Mouse (Mus musculus): ENCODE measurements around the gene Kctd4.

Gene Kctd4

DNA sequence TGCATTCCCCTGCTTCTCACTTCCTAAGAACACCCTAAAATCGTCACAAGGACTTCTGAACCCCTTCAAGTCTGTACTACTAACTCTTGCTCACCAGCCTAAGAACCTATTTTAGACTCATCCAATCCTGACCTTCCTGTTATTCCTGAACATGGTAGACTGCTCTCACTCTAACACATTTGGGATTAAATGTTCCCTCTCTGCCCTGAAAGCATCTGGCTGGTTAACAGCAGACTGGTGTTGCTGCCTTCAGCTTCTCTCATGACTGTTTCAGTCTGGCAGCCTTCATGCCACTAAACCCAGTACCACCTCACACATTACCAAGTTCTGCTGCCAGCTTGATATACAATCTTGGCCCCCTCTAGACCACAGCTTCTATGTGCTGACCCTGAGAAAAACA lies 34.4 kb downstream of the Kctd4 start:
- DNase-seq (ENCODE audit: low read depth, low spot score): no peak

DNA sequence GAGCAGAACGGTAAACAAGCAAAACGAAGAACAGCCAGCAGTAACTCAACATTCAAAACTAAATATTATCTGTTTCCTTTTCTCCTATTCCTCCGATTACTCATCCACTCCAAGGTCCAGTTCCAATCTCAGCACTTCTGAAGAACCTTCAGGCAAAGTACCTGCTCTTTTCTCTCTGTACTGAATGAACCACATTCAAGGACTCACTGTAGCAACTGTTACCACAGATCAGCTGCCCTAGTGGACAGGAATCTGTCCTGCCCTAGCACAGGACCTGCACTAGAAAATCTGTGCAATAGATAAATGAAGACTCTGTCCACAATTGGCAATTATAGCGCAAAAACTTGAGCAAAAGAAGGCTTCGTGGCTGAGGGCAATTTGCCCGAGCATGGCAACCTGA lies 36.1 kb downstream of the Kctd4 start:
- DNase-seq (ENCODE audit: low read depth, low spot score): no peak

- no peak for DNase-seq (ENCODE audit: low read depth, low spot score)
Measured at GRCm38 (mm10) chr14:75992371-75992770, 37.6 kb downstream of the Kctd4 start.

DNA sequence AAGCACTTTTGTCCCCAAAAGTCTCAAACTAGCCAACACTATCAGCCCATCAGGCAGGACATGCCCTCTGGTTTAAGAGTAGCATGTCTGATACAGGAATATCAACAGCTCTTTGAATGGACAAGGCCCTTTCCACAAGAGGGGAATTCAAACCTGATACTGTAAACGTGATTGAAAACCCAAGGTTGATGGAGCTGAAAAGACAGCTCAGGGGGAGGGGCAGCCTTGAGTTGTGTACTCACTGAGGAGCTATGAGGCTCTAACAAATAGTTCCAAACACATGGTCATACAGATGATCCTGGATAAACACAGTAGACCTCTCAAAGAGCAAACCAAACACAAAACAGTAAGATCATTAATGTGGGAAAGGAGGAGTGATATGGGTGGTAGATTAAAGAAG lies 43.3 kb downstream of the Kctd4 start:
- DNase-seq (ENCODE audit: low read depth, low spot score): no peak

- no peak for DNase-seq (ENCODE audit: low read depth, low spot score)
Measured at GRCm38 (mm10) chr14:76001781-76002180, 47.0 kb downstream of the Kctd4 start.

DNA sequence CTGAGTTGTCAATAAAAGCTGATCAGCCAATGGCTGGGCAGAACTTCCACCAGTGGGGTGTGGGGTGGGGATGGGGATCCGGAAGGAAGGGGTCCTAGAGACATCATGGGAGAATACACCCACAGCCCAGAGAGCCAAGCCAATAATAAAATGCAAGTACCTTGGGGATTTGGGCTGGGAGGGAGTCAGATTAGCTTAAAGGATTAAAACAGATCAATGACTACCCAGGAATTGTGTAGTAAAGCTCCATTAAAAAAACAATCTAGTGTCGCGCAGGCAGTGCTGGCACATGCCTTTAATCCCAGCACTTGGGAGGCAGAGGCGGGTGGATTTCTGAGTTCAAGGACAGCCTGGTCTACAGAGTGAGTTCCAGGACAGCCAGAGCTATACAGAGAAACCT lies 50.2 kb downstream of the Kctd4 start:
- DNase-seq (ENCODE audit: low read depth, low spot score): no peak

DNA sequence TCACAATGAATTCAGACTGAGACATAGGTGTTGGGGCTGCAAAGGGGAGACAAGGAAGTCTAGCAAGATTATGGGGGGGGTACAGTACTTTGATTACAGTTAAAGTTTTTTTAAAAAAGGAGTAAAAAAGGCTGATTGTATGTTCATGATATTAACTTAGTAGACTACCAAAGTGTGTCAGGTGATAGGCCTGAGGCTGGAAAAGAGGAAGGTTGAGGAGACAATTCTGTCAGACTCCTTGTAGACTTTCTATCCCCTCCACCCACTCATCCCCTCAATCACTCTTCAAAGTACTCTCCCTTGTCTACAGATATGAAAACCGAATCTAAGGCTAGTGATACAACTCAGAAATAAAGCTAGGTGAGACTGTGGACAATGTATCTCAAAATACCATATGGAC lies 53.4 kb downstream of the Kctd4 start:
- DNase-seq (ENCODE audit: low read depth, low spot score): no peak

- DNase-seq (ENCODE audit: low read depth, low spot score): no peak
Measured at GRCm38 (mm10) chr14:76009185-76009584, 54.4 kb downstream of the Kctd4 start.

GRCm38 (mm10) chr14:76010102-76011061 lies 55.6 kb downstream of the Kctd4 start, which contains the start of gene Gtf2f2:
Gene Gtf2f2, minus strand, starts transcription at chr14:76010865.
- peak; percentile 95 for DNase-seq (ENCODE audit: low read depth, low spot score)

DNA sequence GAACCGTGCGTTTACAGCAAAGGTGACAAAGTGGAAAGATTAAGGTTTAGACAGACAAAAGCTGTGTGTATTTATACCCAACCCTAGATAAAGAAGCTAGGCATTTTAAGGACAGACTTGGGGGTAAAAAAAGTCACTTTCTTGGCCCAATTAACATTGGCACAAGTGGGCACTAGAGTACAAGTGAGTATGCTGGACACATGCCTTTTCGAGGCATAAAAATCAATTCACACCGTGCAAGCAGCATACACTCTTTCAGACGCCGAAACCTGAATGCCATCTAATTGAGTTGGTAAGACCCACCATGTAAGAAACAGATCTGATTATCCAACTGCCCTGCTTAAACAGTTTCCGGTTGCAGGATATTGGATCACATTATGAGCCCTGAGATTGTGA lies 56.3 kb downstream of the Kctd4 start:
- no peak for DNase-seq (ENCODE audit: low read depth, low spot score)

- DNase-seq (ENCODE audit: low read depth, low spot score): no peak
Measured at GRCm38 (mm10) chr14:76014331-76014730, 59.5 kb downstream of the Kctd4 start.
